Mouse (Mus musculus) heart, adult 2 months (tissue): ENCODE data around the gene Mettl15. TPM values are rescaled to one million over a fixed set of nuclear protein-coding genes. Genes with fewer than 3 reads are reported as not detected.
"Not testable (repeated sequence)": the region's sequence is repeated elsewhere in the genome, so short reads cannot be mapped to it uniquely, and the experiment has no call there.

Experiments
- DNase-seq, 2 experiments: peaks; one replicate each; pipeline ENCODE4 v3.0.0; 2021
- H3K27ac ChIP-seq: fragments of 200-600 bp; 2 replicates; pipeline ENCODE4 v1.8.1; 2022
- H3K27me3 ChIP-seq: fragments of 200-500 bp; 2 replicates; pipeline ENCODE4 v1.6.1; 2012; ENCODE audit warnings: mild to moderate bottlenecking, low read length, inconsistent platforms, mixed read lengths; ENCODE audit not compliant: control insufficient read depth, insufficient read depth
- H3K36me3 ChIP-seq: fragments of 200-500 bp; 2 replicates; pipeline ENCODE4 v1.6.1; 2012; ENCODE audit warnings: low read length, inconsistent platforms; ENCODE audit not compliant: control insufficient read depth, insufficient read depth
- H3K4me1 ChIP-seq: fragments of 200-500 bp; 2 replicates; pipeline ENCODE4 v1.6.1; 2011; ENCODE audit warnings: low read length; ENCODE audit not compliant: control insufficient read depth, insufficient read depth
- H3K4me3 ChIP-seq: fragments of 200-600 bp; 2 replicates; pipeline ENCODE4 v1.8.1; 2022
- H3K79me2 ChIP-seq: fragments of 200-500 bp; replicated peaks from 2 replicates; pipeline ENCODE4 v1.6.1; 2012; ENCODE audit warnings: mild to moderate bottlenecking, inconsistent platforms, low read length, moderate library complexity, mixed read lengths; ENCODE audit not compliant: control insufficient read depth, insufficient read depth
- H3K9ac ChIP-seq: fragments of 200-500 bp; 2 replicates; pipeline ENCODE4 v1.6.1; 2012; ENCODE audit warnings: low read depth, mild to moderate bottlenecking, control low read depth, inconsistent platforms, low read length, mixed read lengths
- CTCF ChIP-seq: fragments of 200-600 bp; IDR thresholded peaks from 2 replicates; pipeline ENCODE4 v1.8.1; 2022; ENCODE audit warnings: antibody characterized with exemption, mild to moderate bottlenecking, moderate library complexity
- EP300 ChIP-seq: fragments of 200-500 bp; IDR thresholded peaks from 2 replicates; pipeline ENCODE4 v1.6.1; 2011; ENCODE audit warnings: low read depth, low read length, control low read depth; ENCODE audit not compliant: insufficient read depth
- POLR2A ChIP-seq: fragments of 200-500 bp; IDR thresholded peaks from 2 replicates; pipeline ENCODE4 v1.6.1; 2011; ENCODE audit warnings: mild to moderate bottlenecking, low read depth, low read length, control low read depth; ENCODE audit not compliant: insufficient read depth
- WGBS: fragments of 180-500 bp; shearing (Covaris S2); methylation state at CpG from one replicate; pipeline ENCODE4 v1.1.7; 2018; 5-methylcytosine and 5-hydroxymethylcytosine counted together
- intact Hi-C: fragments of 180-260 bp; cut with DNase I; formaldehyde crosslinking; loops from one replicate; pipeline ENCODE4 v1.15.1; 2025
- polyA plus RNA-seq: library from polyadenylated mRNA; depleted of rRNA; stranded (reverse); fragments of >200 nt; gene quantifications from 2 replicates; pipeline ENCODE4 v1.2.3, GENCODE M21; 2012
- total RNA-seq, 2 experiments: library from RNA; stranded (reverse); gene quantifications; 2 replicates each; pipeline ENCODE4 v1.2.3; 2021

Gene Mettl15
- total and polyA plus RNA-seq, 3 experiments = 7.1 to 12.9 (median 12.1) TPM

DNA sequence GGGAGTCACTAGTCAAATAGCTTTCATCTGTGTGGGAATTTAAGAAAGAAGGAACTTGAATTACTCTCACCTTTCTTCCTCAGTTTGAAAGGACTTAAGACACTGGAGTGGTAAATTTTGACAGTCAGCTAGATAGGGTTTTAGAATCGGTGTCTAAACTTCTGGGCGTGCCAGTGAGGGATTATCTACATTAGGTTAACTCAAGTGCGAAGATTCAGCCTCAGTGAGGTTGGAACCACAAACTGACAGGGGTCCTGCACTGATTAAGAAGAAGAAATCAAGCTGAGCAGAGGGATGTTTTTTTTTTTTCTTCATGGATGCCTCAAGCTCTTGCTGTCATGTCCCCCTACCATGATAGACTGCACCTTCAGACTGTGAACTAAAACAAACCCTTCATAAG, 53.4 kb downstream of the Mettl15 start:
- intact Hi-C loops = no loop called here
- no peak for DNase-seq
- TF ChIP-seq POLR2A (no peak), EP300 (no peak), CTCF (no peak)
- Histone ChIP-seq H3K4me3 (no peak overlapping the region), H3K36me3 (no peaks in the 10 kb centered on the region), H3K79me2 (no peaks in the 10 kb centered on the region), H3K27ac (no peak overlapping the region), H3K4me1 (no peaks in the 10 kb centered on the region), H3K27me3 (no peaks in the 10 kb centered on the region), H3K9ac (no peak overlapping the region)
- WGBS = 88% methylated on average over 3 of the region's 3 CpGs

DNA sequence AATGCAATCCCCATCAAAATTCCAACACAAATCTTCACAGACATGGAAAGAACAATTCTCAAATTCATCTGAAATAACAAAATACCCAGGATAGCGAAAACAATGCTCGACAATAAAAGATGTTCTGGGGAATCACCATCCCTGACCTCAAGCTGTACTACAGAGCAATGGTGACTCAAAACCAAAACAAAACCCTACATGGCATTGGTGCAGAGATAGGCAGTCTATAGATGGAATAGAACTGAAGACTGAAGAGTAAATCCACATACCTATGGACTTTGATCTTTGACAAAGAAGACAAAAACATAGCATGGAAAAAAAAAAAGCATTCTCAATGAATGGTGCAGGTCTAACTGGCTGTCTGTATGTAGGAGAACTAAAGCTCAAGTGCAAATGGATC, 59.1 kb downstream of the Mettl15 start:
- Histone ChIP-seq H3K36me3 (no peaks in the 10 kb centered on the region), H3K9ac (no peak overlapping the region), H3K4me1 (no peaks in the 10 kb centered on the region), H3K4me3 (no peak overlapping the region), H3K27ac (no peak overlapping the region), H3K27me3 (no peaks in the 10 kb centered on the region), H3K79me2 (no peaks in the 10 kb centered on the region)
- no peak for DNase-seq
- intact Hi-C loops = no loop called here
- TF ChIP-seq POLR2A (no peak), EP300 (no peak), CTCF (no peak)
- 81% methylated on average over 2 of the region's 2 CpGs for WGBS

DNA sequence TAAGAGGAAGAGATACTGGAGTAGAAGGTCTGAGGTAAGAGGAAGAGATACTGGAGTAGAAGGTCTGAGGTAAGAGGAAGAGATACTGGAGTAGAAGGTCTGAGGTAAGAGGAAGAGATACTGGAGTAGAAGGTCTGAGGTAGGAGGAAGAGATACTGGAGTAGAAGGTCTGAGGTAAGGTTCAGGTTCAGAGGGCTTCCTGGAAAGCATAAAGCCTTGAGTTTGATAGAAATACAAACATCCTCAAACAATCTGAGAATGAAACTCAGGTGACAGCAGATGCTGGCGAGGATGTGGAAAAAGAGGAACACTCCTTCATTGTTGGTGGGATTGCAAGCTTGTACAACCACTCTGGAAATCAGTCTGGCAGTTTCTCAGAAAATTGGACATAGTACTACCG, 63.9 kb downstream of the Mettl15 start:
- H3K27me3 ChIP-seq, intact Hi-C loops, H3K4me1 ChIP-seq, H3K4me3 ChIP-seq, H3K27ac ChIP-seq, H3K79me2 ChIP-seq, DNase-seq, H3K36me3 ChIP-seq, H3K9ac ChIP-seq: not testable (repeated sequence)
- WGBS = 94% methylated on average over 2 of the region's 2 CpGs

DNA sequence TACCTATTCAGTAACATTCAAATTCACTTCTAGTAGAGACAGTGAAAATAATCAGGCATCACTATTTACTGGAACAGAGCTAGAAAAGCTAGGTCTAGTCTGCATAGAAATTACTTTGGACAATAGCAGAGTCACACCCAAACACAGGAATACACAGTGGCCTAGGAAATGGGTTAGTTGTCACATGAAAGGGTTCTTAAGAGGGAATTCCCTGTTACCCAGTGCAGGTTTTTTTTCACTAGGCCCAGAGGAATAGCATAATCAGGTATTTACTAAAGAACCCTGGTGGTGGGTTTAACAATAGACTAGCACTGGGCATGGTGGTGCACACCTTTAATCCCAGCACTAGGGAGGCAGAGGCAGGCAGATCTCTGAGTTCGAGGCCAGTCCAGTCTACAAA, 69.9 kb downstream of the Mettl15 start:
- intact Hi-C loops, H3K9ac ChIP-seq, DNase-seq, H3K4me3 ChIP-seq, H3K79me2 ChIP-seq, H3K27ac ChIP-seq, H3K27me3 ChIP-seq, H3K36me3 ChIP-seq, H3K4me1 ChIP-seq: not testable (repeated sequence)
- 86% methylated on average over 1 of the region's 1 CpGs for WGBS

DNA sequence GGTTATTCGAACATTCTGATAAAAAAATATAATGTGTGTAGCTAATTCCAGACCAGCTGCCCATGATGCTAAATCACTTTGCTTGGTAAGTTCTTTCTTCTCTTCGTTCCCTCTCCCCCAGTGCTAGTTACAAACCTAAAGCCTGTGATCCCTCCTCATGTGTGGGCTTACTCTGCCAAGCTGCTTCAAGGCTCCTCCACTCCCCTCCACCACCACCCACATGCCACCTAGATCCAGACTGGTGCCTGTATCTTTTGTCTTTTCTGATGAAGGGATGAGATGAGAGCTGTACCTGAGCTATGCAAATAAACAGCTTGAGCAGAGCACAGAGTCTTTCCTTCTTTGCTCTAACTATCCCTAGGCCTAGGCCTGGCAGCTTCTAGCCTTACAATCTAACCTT, 72.5 kb downstream of the Mettl15 start:
- no peak for DNase-seq
- intact Hi-C loops = no loop called here
- 74% methylated on average over 2 of the region's 2 CpGs for WGBS
- no peaks in the 10 kb centered on the region for H3K36me3 ChIP-seq
- H3K4me1 ChIP-seq = no peaks in the 10 kb centered on the region
- H3K27ac ChIP-seq = no peak overlapping the region
- no peak overlapping the region for H3K4me3 ChIP-seq
- TF ChIP-seq CTCF (no peak), POLR2A (no peak), EP300 (no peak)
- no peak overlapping the region for H3K9ac ChIP-seq
- H3K27me3 ChIP-seq = no peaks in the 10 kb centered on the region
- H3K79me2 ChIP-seq = no peaks in the 10 kb centered on the region

DNA sequence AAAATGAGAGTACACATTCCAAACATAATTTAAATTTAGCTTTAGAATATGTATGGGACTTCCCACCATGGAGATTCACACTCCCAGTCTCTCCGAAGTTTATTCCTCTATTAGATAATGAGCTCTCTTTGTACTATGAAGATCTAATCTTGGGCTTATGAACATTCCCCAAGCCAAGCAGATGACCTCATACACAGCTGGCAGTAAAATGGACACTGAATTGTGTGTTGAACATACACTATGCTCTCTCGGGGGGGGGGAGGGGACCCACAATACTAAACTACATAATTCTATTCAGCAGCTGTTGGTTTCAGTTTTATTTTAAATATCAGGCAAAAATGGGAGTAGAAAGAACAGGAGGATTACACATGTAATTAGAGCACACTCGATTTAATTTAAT, 97.6 kb downstream of the Mettl15 start:
- no peak for DNase-seq
- H3K27ac ChIP-seq = no peak overlapping the region
- intact Hi-C loops = no loop called here
- TF ChIP-seq EP300 = no peak
- 52% methylated on average over 3 of the region's 3 CpGs for WGBS
- H3K36me3 ChIP-seq = no peaks in the 10 kb centered on the region
- no peak overlapping the region for H3K4me3 ChIP-seq
- H3K9ac ChIP-seq = no peak overlapping the region
- H3K4me1 ChIP-seq = no peaks in the 10 kb centered on the region
- H3K79me2 ChIP-seq = no peaks in the 10 kb centered on the region
- no peaks in the 10 kb centered on the region for H3K27me3 ChIP-seq

DNA sequence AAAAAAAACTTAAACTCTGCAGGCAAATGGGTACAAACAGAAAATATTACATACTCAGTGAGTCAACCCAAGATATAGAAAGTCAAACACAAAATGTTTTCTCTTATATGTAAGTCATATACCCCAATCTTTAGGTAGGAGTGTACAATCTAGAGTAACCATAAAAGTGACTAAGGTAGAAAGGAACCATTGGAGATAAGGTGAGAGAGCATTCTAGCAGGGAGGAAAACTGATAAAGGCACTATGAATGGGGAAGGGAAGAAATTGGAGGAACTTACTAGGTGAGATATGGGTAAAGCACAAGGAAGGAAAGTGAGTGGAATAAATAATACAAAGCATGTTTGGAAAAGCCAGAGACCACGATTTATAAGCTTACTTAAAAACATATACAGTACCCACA, 122.0 kb downstream of the Mettl15 start:
- no peak overlapping the region for H3K4me3 ChIP-seq
- 55% methylated on average over 1 of the region's 1 CpGs for WGBS

More for the DNA sequence above, 122.0 kb downstream of the Mettl15 start:
- Histone ChIP-seq H3K27me3 (no peaks in the 10 kb centered on the region), H3K79me2 (no peaks in the 10 kb centered on the region), H3K27ac (no peak overlapping the region), H3K36me3 (no peaks in the 10 kb centered on the region), H3K4me1 (peaks cover 2% of the 10 kb centered on the region; the same call in 1 of the 2 replicates), H3K9ac (no peak overlapping the region)
- intact Hi-C loops = no loop called here
- no peak for DNase-seq
- TF ChIP-seq POLR2A = no peak
- TF ChIP-seq CTCF = no peak
- no peak for TF ChIP-seq EP300
